Mouse (Mus musculus) Patski (cell line): ENCODE data around the gene Map6. TPM values are rescaled to one million over a fixed set of nuclear protein-coding genes. Genes with fewer than 3 reads are reported as not detected.

Experiments
- ATAC-seq: fragments of 100-300 bp; one replicate; pipeline ENCODE4 v1.8.0; 2021
- CTCF ChIA-PET: fragments of 350-600 bp; sonication (Branson Sonifier 250); formaldehyde crosslinking; loops from one replicate; lab custom pipeline; 2022; ENCODE audit warnings: inconsistent platforms; lab: Charles Lee
- POLR2A ChIA-PET: fragments of 350-600 bp; sonication (Branson Sonifier 250); formaldehyde crosslinking; loops from one replicate; lab custom pipeline; 2022; ENCODE audit warnings: antibody characterized with exemption, inconsistent platforms; lab: Charles Lee
- DNase-seq: peaks from one replicate; pipeline ENCODE4 v3.0.0-alpha.2; 2011; ENCODE audit warnings: low read depth, low spot score
- H3K27me3 ChIP-seq: fragments of 371-371 bp; one replicate; pipeline ENCODE4 v1.5.1; 2021
- CTCF ChIP-seq: fragments of 100-300 bp; IDR thresholded peaks from one replicate; pipeline ENCODE4 v1.5.1; 2021
- in situ Hi-C: fragments of 300-500 bp; cut with MboI; formaldehyde crosslinking; loops from 3 replicates; pipeline ENCODE4 v1.11.1; 2018; ENCODE audit warnings: low pct_unique_long_range_greater_than_20kb, mixed read lengths
- polyA plus RNA-seq: library from polyadenylated mRNA; unstranded; gene quantifications from one replicate; pipeline ENCODE4 v1.2.3, GENCODE M21; 2021

Gene Map6
- polyA plus RNA-seq, 1 experiment from 2014 or later, result 15.8 TPM

- CTCF ChIA-PET, result interaction anchor here (0.9 kb wide), 1 partner anchor 9 kb away, joined by 3 read pairs; no protein-coding TSS in a partner anchor
- in situ Hi-C loops, result loop anchor here (5.0 kb wide), 1 partner anchor 58 kb away; no protein-coding TSS in a partner anchor
- ATAC-seq (no peak), DNase-seq (no peak)
- POLR2A ChIA-PET, result interaction anchor here (1.4 kb wide), 1 partner anchor 12 kb away, joined by 3 read pairs; no protein-coding TSS in a partner anchor
- no peak for TF ChIP-seq CTCF
- H3K27me3 ChIP-seq, result no peaks in the 10 kb centered on the region
Measured at GRCm38 (mm10) chr7:99384101-99384611, 116.9 kb downstream of the Map6 start.

- in situ Hi-C loops, result no loop called here
- DNase-seq, result no peak
- CTCF ChIA-PET, result interaction anchor here (1.4 kb wide), 1 partner anchor 11 kb away, joined by 3 read pairs; no protein-coding TSS in a partner anchor
Measured at GRCm38 (mm10) chr7:99386030-99386429, 118.8 kb downstream of the Map6 start.

More at GRCm38 (mm10) chr7:99386030-99386429, 118.8 kb downstream of the Map6 start:
- POLR2A ChIA-PET, result no interaction called here
- ATAC-seq, result no peak
- no peak for TF ChIP-seq CTCF
- no peaks in the 10 kb centered on the region for H3K27me3 ChIP-seq

Other genes with a start within 250 kb of the Map6 start
- 29.6 TPM for gene Uvrag, start 126.3 kb upstream of the Map6 start, polyA plus RNA-seq
- 3.7 TPM for gene Dgat2, start 84.7 kb upstream of the Map6 start, polyA plus RNA-seq
- not detected for gene Mogat2, start 28.8 kb upstream of the Map6 start, polyA plus RNA-seq
- gene Serpinh1, start 85.8 kb downstream of the Map6 start, polyA plus RNA-seq, result 662 TPM
- 13.9 TPM for gene Gdpd5, start 114.0 kb downstream of the Map6 start, polyA plus RNA-seq
- 0.09 TPM for gene Klhl35, start 198.6 kb downstream of the Map6 start, polyA plus RNA-seq
- gene Rps3, start 216.3 kb downstream of the Map6 start, polyA plus RNA-seq, result 1,216 TPM